Mouse (Mus musculus) embryonic facial prominence, embryonic 12.5 days (tissue): ENCODE data around the gene Rpl3. TPM values are rescaled to one million over a fixed set of nuclear protein-coding genes. Genes with fewer than 3 reads are reported as not detected.

Source experiments
- ATAC-seq: fragments of 200-750 bp; cut with Nextera tagmentation; 2 replicates; pipeline ENCODE4 v1.8.0; 2017; ENCODE audit not compliant: insufficient number of reproducible peaks, insufficient read depth, low FRiP score, low TSS enrichment
- H3K27ac ChIP-seq: fragments of 300-500 bp; sonication (generic); 2 replicates; pipeline ENCODE4 v1.5.1; 2016; ENCODE audit warnings: mild to moderate bottlenecking
- H3K27me3 ChIP-seq: fragments of 300-500 bp; sonication (generic); 2 replicates; pipeline ENCODE4 v1.6.1; 2016; ENCODE audit warnings: mild to moderate bottlenecking, moderate library complexity
- H3K36me3 ChIP-seq: fragments of 300-500 bp; sonication (generic); 2 replicates; pipeline ENCODE4 v1.6.1; 2016; ENCODE audit warnings: mild to moderate bottlenecking
- H3K4me1 ChIP-seq: fragments of 300-500 bp; sonication (generic); 2 replicates; pipeline ENCODE4 v1.6.1; 2016
- H3K4me2 ChIP-seq: fragments of 300-500 bp; sonication (generic); replicated peaks from 2 replicates; pipeline ENCODE4 v1.6.1; 2016; ENCODE audit warnings: mild to moderate bottlenecking, moderate library complexity
- H3K4me3 ChIP-seq: fragments of 300-500 bp; sonication (generic); 2 replicates; pipeline ENCODE4 v1.5.1; 2016; ENCODE audit warnings: mild to moderate bottlenecking
- H3K9ac ChIP-seq: fragments of 300-500 bp; sonication (generic); 2 replicates; pipeline ENCODE4 v1.6.1; 2016; ENCODE audit warnings: mild to moderate bottlenecking, moderate library complexity
- H3K9me3 ChIP-seq: fragments of 300-500 bp; sonication (generic); 2 replicates; pipeline ENCODE4 v1.6.1; 2016; ENCODE audit warnings: mild to moderate bottlenecking, moderate library complexity
- WGBS: fragments of 180-500 bp; shearing (Covaris S2); methylation state at CpG from one replicate; pipeline ENCODE4 v1.1.7; 2016; 5-methylcytosine and 5-hydroxymethylcytosine counted together
- polyA plus RNA-seq: library from polyadenylated mRNA; unstranded; fragments of >200 nt; fragmentation: Nextera tagmentation; extraction: Ambion mirVana; gene quantifications from 2 replicates; pipeline ENCODE4 v1.2.1, GENCODE M21; 2016

The Rpl3 gene
- polyA plus RNA-seq = 944 and 1,004 TPM in 2 replicates

GRCm38 (mm10) chr15:80091121-80091955, at the start of gene Rpl3, which contains the start of gene Syngr1:
Gene Rpl3 (minus strand): TSS chr15:80091868.
Gene Syngr1 (plus strand): TSS chr15:80091334.
- 1% methylated on average over 85 of the region's 86 CpGs for WGBS
- 0 out of 2 replicates have a peak, but pooled peaks have one; percentile 53 for ATAC-seq
- Histone ChIP-seq H3K27me3 (peaks cover 60% of the 10 kb centered on the region), H3K36me3 (no peaks in the 10 kb centered on the region), H3K4me2 (peak within 1 kb of the TSS; percentile 87), H3K9me3 (no peaks in the 10 kb centered on the region), H3K9ac (peak within 1 kb of the TSS; percentile 57), H3K4me3 (peak within 1 kb of the TSS; percentile 59), H3K4me1 (peaks cover 4% of the 10 kb centered on the region; the same call in 1 of the 2 replicates), H3K27ac (no peak within 1 kb of the TSS)

GRCm38 (mm10) chr15:80140878-80141277, 49.2 kb upstream of the Rpl3 start:
- no peak for ATAC-seq
- no peaks in the 10 kb centered on the region for H3K9me3 ChIP-seq
- no peak overlapping the region for H3K9ac ChIP-seq
- H3K4me1 ChIP-seq = 0 out of 2 replicates have a peak, but pooled peaks cover 3% of the 10 kb centered on the region
- no peak overlapping the region for H3K4me2 ChIP-seq
- H3K36me3 ChIP-seq = peaks cover 38% of the 10 kb centered on the region
- no peaks in the 10 kb centered on the region for H3K27me3 ChIP-seq
- 97% methylated on average over 3 of the region's 3 CpGs for WGBS
- H3K4me3 ChIP-seq = no peak overlapping the region
- no peak overlapping the region for H3K27ac ChIP-seq

DNA sequence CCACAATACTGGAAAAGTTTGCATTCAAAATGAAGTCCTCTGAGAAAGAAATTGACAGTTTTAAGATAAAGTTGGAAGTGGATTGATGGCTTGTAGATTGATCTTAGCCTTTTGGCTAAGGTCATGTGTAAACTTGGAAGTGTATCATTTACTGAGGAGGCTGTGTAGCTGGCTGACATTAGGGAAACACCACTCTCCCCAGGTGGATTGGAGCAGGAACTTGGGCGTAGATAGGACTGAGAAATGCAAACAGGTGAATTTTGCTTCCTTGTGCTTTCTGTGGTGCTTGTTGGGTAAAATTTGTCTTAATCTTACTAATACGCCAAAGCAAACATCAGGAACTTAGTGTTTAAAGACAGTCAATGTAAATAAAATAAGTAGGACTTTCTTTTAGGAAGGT, 48.6 kb upstream of the Rpl3 start:
- Histone ChIP-seq H3K27me3 (no peaks in the 10 kb centered on the region), H3K36me3 (peaks cover 38% of the 10 kb centered on the region), H3K4me1 (0 out of 2 replicates have a peak, but pooled peaks cover 3% of the 10 kb centered on the region), H3K4me2 (no peak overlapping the region), H3K9ac (no peak overlapping the region), H3K4me3 (no peak overlapping the region), H3K9me3 (no peaks in the 10 kb centered on the region), H3K27ac (no peak overlapping the region)
- ATAC-seq = no peak
- 96% methylated on average over 2 of the region's 2 CpGs for WGBS

GRCm38 (mm10) chr15:80137945-80138791, 46.5 kb upstream of the Rpl3 start:
- Histone ChIP-seq H3K4me1 (peaks cover 14% of the 10 kb centered on the region), H3K9ac (no peak overlapping the region), H3K36me3 (peaks cover 25% of the 10 kb centered on the region), H3K4me3 (no peak overlapping the region), H3K4me2 (no peak overlapping the region), H3K27ac (no peak overlapping the region; the same call in 1 of the 2 replicates), H3K27me3 (no peaks in the 10 kb centered on the region), H3K9me3 (no peaks in the 10 kb centered on the region)
- WGBS = 74% methylated on average over 17 of the region's 17 CpGs
- ATAC-seq = 0 out of 2 replicates have a peak, but pooled peaks have one; percentile 7

GRCm38 (mm10) chr15:80136645-80137044, 45.0 kb upstream of the Rpl3 start:
- no peak overlapping the region for H3K4me2 ChIP-seq
- no peak overlapping the region for H3K4me3 ChIP-seq
- peaks cover 14% of the 10 kb centered on the region for H3K4me1 ChIP-seq
- H3K9me3 ChIP-seq = no peaks in the 10 kb centered on the region
- no peak overlapping the region for H3K9ac ChIP-seq
- H3K36me3 ChIP-seq = peaks cover 16% of the 10 kb centered on the region
- H3K27me3 ChIP-seq = no peaks in the 10 kb centered on the region
- WGBS = 94% methylated on average over 3 of the region's 3 CpGs
- ATAC-seq = no peak
- no peak overlapping the region for H3K27ac ChIP-seq

DNA sequence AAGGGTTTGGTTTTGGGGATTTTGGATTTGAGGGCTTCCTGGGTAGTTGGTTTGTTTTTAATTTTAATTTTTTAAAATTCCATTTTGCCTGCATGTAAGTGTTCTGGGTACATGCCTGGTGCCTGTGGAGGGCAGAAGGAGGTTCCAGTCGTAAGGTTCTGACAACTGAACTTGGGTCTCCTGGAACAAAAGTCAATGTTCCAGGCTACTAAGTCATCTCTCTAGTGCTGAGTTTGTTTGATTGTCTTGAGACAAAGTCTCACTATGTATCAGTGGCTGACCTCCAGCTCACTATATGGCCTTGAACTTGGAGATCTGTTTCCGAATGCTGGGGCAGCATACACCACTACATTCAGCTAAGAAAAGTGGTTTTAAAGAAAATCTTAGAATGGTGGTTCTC, 43.8 kb upstream of the Rpl3 start:
- 91% methylated on average over 2 of the region's 2 CpGs for WGBS
- H3K9ac ChIP-seq = no peak overlapping the region
- no peaks in the 10 kb centered on the region for H3K27me3 ChIP-seq
- no peak overlapping the region for H3K27ac ChIP-seq
- no peak for ATAC-seq
- H3K4me1 ChIP-seq = peaks cover 14% of the 10 kb centered on the region
- no peak overlapping the region for H3K4me3 ChIP-seq
- no peak overlapping the region for H3K4me2 ChIP-seq
- peaks cover 5% of the 10 kb centered on the region; the same call in 1 of the 2 replicates for H3K36me3 ChIP-seq
- no peaks in the 10 kb centered on the region for H3K9me3 ChIP-seq

DNA sequence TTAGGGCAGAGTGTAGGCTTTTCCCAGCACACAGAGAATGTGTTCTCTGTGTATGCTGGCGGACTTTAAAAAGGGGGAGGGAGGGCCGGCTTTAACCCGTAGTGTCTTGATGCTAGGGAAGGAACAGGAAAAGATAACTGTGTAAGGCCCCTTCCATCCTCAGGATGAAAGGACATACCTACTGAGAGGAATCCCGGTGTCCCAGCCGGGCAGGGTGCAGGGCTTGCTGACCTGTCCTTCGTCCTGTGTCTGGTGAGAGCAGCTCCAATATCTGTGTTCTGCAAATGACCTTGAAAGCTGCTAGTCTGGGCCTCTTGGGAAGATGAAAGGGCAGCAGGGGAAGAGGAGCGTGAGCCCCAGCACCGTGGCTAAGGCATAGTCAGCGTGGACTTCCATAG, 42.8 kb upstream of the Rpl3 start:
- Histone ChIP-seq H3K4me3 (peak overlapping the region; percentile 63), H3K36me3 (no peaks in the 10 kb centered on the region), H3K4me1 (peaks cover 14% of the 10 kb centered on the region), H3K27ac (peak overlapping the region; percentile 98; the same call in 1 of the 2 replicates), H3K4me2 (peak overlapping the region; percentile 91), H3K9me3 (no peaks in the 10 kb centered on the region), H3K27me3 (no peaks in the 10 kb centered on the region), H3K9ac (peak overlapping the region; percentile 83)
- 65% methylated on average over 9 of the region's 9 CpGs for WGBS
- ATAC-seq = no peak

DNA sequence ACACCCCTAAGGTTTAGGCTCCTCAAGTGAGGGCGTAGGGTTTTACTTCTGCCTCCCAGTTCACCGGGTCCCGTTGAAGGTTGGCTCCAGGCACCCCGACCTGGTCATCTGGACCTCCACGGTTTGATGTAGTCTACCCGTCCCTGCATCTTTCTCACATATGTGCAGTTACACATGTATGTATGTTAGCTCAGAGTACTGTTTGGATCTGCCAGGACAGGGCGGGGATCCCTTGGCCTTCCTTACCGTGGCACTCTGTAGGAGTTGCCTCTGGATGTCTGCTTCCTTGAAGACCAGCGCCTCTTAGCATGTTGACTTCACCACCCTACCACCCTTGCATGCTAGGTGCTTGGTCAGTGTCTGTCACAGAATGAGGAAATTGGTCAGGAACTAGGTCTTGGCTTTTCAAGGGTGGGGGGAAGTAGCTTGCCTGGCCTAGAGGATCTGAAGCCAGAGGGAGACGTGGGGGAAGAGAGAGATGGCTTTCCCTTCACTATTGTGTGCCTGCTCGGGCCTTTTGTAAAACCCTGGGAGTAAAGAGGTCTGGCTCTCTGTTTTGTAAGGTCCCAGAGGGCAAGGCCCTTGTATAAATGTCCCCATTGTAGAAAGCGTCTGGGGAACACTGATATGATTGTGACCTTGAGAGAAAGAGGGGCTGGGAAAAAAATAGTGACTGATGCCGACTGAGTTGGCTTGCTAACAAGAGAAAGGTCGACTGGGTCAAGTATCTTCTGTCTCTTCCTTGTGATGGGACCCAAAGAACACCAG, 42.2 kb upstream of the Rpl3 start:
- H3K9ac ChIP-seq = peak overlapping the region; percentile 83
- peaks cover 14% of the 10 kb centered on the region for H3K4me1 ChIP-seq
- peak overlapping the region; percentile 91 for H3K4me2 ChIP-seq
- H3K36me3 ChIP-seq = no peaks in the 10 kb centered on the region
- H3K27ac ChIP-seq = peak overlapping the region; percentile 98
- H3K27me3 ChIP-seq = no peaks in the 10 kb centered on the region
- peak overlapping the region; percentile 63 for H3K4me3 ChIP-seq
- H3K9me3 ChIP-seq = no peaks in the 10 kb centered on the region
- no peak for ATAC-seq
- WGBS = 12% methylated on average over 14 of the region's 14 CpGs

GRCm38 (mm10) chr15:80132993-80133586, 41.4 kb upstream of the Rpl3 start, which contains the start of gene Tab1:
Gene Tab1 (plus strand): TSS chr15:80133127.
- H3K9ac ChIP-seq = peak within 1 kb of the TSS; percentile 83
- under 1% methylated on average over 59 of the region's 59 CpGs for WGBS
- H3K27me3 ChIP-seq = no peaks in the 10 kb centered on the region
- peaks cover 12% of the 10 kb centered on the region for H3K4me1 ChIP-seq
- peak within 1 kb of the TSS; percentile 98 for H3K27ac ChIP-seq
- no peaks in the 10 kb centered on the region for H3K9me3 ChIP-seq
- peak; percentile 92 for ATAC-seq
- H3K4me3 ChIP-seq = peak within 1 kb of the TSS; percentile 63
- H3K36me3 ChIP-seq = no peaks in the 10 kb centered on the region
- H3K4me2 ChIP-seq = peak within 1 kb of the TSS; percentile 91

GRCm38 (mm10) chr15:80132452-80132851, 40.8 kb upstream of the Rpl3 start:
- H3K9ac ChIP-seq = 0 out of 2 replicates have a peak overlapping the region, but pooled peaks have one; percentile 83
- H3K27me3 ChIP-seq = no peaks in the 10 kb centered on the region
- H3K27ac ChIP-seq = peak overlapping the region; percentile 46; the same call in 1 of the 2 replicates
- WGBS = 80% methylated on average over 9 of the region's 9 CpGs
- no peaks in the 10 kb centered on the region for H3K9me3 ChIP-seq
- no peaks in the 10 kb centered on the region for H3K36me3 ChIP-seq
- no peak for ATAC-seq
- H3K4me1 ChIP-seq = peaks cover 11% of the 10 kb centered on the region
- H3K4me3 ChIP-seq = peak overlapping the region; percentile 63
- peak overlapping the region; percentile 91 for H3K4me2 ChIP-seq
